Mouse (Mus musculus) E14TG2a.4 (cell line): ENCODE data around the gene Mtg2.

Experiments
- H3K27me3 ChIP-seq: 2 replicates; pipeline ENCODE4 v1.6.1; 2014; ENCODE audit warnings: low read length, control low read depth; ENCODE audit not compliant: insufficient read depth
- H3K36me3 ChIP-seq: 2 replicates; pipeline ENCODE4 v1.6.1; 2014; ENCODE audit warnings: low read length, control low read depth; ENCODE audit not compliant: insufficient read depth
- H3K4me1 ChIP-seq: replicated peaks from 2 replicates; pipeline ENCODE4 v1.6.1; 2014; ENCODE audit warnings: low read depth, low read length, control low read depth
- H3K4me3 ChIP-seq: replicated peaks from 2 replicates; pipeline ENCODE4 v1.5.1; 2014; ENCODE audit warnings: mild to moderate bottlenecking, low read length
- H3K9me3 ChIP-seq: 2 replicates; pipeline ENCODE4 v1.6.1; 2014; ENCODE audit warnings: low read length, control low read depth
- CTCF ChIP-seq: conservative IDR thresholded peaks from 2 replicates; pipeline ENCODE4 v1.5.1; 2014; ENCODE audit warnings: low read length
- NANOG ChIP-seq: IDR thresholded peaks from 2 replicates; pipeline ENCODE4 v1.6.1; 2014; ENCODE audit warnings: borderline replicate concordance, low read length, mixed read lengths
- POU5F1 ChIP-seq: IDR thresholded peaks from 2 replicates; pipeline ENCODE4 v1.6.1; 2014; ENCODE audit warnings: low read length, borderline replicate concordance

Gene Mtg2

DNA sequence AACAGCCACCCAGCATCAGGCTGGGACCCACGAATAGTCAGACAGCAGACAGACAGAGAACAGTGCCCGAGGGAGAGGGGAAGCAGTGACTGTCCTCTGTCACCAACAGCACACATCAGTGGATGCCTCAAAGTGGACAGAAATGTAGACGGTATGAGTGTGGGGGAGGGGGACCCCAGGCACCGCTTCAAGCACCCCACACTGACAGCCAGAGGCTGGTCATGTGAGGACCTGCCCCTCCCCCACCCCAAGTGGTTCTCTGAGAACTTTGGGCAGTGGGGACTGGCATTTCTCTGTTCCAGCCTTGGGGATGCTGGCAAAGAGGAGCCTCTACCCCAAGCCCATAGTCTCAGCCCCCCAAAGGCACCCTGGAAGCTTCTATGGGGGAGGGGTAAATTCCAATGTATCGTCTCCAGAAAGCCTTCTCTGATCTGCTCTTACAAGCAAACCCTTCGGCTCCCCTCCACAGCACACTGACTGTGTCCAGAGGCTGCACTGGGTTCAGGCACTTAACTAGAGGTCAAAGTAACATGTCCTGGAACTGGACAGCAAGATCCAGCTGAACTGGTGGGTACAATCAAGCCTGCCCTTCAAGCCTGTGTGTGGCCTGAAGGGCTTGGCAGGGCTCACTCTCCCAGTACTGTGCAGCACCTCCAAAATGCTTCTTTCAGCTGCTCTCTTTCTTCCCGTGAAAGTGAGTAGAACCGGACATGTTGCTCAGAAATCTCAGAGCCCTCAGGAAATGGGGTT, 35.2 kb downstream of the Mtg2 start:
- no peaks in the 10 kb centered on the region for H3K36me3 ChIP-seq
- peak overlapping the region; percentile 93 for H3K4me3 ChIP-seq
- H3K9me3 ChIP-seq = no peaks in the 10 kb centered on the region
- H3K27me3 ChIP-seq = peaks cover 59% of the 10 kb centered on the region
- TF ChIP-seq POU5F1 = no peak
- no peak for TF ChIP-seq NANOG
- no peak for TF ChIP-seq CTCF
- peaks cover 56% of the 10 kb centered on the region for H3K4me1 ChIP-seq

DNA sequence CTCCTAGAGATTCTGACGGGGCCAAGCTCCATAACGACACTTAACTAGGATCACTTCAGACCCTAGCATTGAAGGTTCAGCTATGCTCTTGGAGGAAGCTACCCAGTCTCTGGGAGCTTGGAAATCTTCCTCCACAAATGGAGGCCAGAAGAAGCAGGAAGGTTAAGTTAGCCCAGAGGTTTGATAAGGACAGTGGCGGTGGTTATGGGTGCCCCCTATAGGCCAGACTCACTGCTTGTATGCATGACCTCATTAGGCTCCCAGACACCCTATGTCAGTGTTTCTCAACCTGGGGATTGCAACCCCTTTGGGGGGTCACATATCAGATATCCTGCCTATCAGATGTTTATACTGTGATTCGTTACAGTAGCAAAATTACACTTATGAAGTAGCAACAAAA, 36.7 kb downstream of the Mtg2 start:
- no peak for TF ChIP-seq POU5F1
- peak; percentile 51 for TF ChIP-seq CTCF
- Histone ChIP-seq H3K27me3 (peaks cover 45% of the 10 kb centered on the region), H3K9me3 (no peaks in the 10 kb centered on the region), H3K4me3 (no peak overlapping the region), H3K4me1 (peaks cover 46% of the 10 kb centered on the region), H3K36me3 (no peaks in the 10 kb centered on the region)

DNA sequence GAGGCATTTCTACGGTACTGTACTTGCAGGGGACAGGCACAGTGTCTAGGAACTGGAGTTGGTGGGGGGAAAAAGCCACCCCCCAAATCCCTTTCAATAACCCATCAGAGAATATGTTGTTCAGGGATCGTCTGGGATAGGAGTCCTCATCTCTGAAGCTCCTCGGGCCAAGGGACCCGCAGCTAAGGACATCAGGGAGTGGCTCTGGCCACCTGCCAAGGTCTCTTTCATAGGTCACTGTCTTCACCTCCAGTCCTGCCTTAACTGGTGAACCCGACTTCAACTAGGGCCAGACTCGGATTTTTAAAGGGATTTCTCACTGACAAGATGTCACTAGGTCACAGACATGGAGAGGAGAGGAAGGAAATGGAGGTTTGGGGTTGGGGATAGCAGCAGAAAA, 37.9 kb downstream of the Mtg2 start:
- H3K9me3 ChIP-seq = no peaks in the 10 kb centered on the region
- TF ChIP-seq NANOG (no peak), POU5F1 (no peak), CTCF (no peak)
- peaks cover 33% of the 10 kb centered on the region for H3K27me3 ChIP-seq
- no peaks in the 10 kb centered on the region for H3K36me3 ChIP-seq
- H3K4me3 ChIP-seq = no peak overlapping the region
- H3K4me1 ChIP-seq = peaks cover 43% of the 10 kb centered on the region

DNA sequence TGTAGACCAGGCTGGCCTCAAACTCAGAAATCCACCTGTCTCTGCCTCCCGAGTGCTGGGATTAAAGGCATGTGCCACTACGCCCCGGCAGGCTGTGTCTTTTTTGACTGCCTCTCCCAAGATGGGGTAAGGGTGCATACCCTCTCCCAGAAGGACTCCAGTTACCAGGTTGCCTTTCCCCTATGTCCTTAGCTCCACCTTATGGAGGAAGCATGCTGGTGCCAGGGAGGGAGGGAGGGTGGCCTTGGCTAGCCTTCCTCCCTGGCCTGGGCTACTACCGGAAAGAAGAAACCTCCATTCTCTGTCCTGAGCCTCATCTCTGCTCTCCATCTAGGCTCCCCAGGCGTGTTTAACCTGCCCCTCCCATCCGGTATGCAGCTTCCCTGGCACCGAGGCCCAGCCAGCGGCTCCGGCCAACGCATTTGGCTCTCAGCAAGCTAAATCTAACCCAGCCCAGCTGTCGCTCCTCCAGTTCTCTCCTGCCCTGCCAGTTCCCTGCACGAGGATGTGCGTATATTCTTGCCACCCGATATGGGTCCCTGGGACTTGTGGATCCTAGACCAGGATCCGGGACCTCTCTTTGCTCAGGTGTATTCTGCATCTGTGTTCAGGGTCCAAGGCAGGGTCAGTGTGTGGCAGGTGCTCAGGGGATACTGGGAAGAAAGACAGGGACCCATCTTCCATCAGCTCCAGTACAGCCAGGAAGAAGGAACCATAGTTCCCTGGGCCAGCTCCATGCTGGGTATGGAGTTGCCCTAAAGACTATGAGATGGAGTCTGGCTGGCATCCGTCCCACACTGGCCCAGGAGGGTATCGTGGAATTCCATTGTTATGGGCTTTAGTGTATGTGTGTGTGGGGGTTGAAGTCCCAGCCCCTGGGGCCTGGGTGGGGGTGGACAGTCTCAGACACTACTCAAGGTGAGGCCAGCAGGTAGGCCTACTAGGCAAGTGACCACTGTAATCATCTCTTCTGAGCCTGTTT, 43.8 kb downstream of the Mtg2 start:
- no peaks in the 10 kb centered on the region for H3K36me3 ChIP-seq
- peaks cover 66% of the 10 kb centered on the region for H3K4me1 ChIP-seq
- TF ChIP-seq CTCF (no peak), NANOG (no peak), POU5F1 (no peak)
- H3K9me3 ChIP-seq = no peaks in the 10 kb centered on the region
- H3K27me3 ChIP-seq = no peaks in the 10 kb centered on the region
- peak overlapping the region; percentile 5; the same call in 1 of the 2 replicates for H3K4me3 ChIP-seq

DNA sequence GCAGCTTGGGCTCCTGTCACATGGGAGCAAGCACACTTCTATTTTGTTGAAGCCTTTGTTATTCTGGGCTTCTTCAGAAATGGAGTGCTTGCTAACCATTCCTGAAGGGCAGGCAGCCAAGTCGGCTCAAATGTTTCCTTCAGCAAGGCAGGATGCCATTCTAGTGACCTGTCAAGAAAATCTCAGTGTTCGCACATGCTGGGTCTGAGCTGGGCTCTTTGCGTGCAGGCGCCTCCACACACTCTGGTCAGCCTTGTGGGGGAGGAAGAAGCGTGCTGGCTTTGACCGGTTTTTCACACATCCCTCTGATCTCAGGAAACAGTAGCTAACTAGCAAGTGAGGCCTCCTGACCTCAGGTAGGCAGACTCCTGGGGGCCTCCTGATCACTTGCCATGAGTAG, 44.9 kb downstream of the Mtg2 start:
- no peak overlapping the region for H3K4me3 ChIP-seq
- TF ChIP-seq CTCF = no peak
- TF ChIP-seq NANOG = no peak
- no peak for TF ChIP-seq POU5F1
- peaks cover 4% of the 10 kb centered on the region; the same call in 1 of the 2 replicates for H3K27me3 ChIP-seq
- no peaks in the 10 kb centered on the region for H3K36me3 ChIP-seq
- no peaks in the 10 kb centered on the region for H3K9me3 ChIP-seq
- peaks cover 63% of the 10 kb centered on the region for H3K4me1 ChIP-seq

DNA sequence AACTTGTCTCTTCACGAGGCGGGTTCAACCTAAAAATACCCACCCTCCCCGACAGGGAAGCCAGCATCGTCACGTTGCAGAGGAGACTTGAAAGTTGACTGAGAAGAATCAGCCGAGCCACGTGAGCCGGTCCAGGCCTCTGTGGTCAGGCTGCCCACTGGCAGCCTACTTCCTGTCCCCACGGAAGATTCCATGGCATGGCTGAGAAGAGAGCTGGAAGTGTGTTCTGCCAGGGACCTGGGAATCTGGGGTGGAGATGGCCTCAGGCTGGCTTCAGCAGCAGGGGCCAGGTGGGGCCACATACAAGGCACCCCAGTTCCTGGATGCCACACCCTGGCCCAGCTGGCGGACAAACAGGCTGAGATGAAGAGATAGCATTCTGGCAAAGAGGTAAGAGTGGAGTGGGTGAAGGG, 45.7 kb downstream of the Mtg2 start:
- TF ChIP-seq POU5F1 (no peak), CTCF (no peak), NANOG (no peak)
- H3K36me3 ChIP-seq = no peaks in the 10 kb centered on the region
- H3K4me3 ChIP-seq = peak overlapping the region; percentile 11; the same call in 1 of the 2 replicates
- H3K4me1 ChIP-seq = peaks cover 64% of the 10 kb centered on the region
- H3K9me3 ChIP-seq = no peaks in the 10 kb centered on the region
- H3K27me3 ChIP-seq = peaks cover 4% of the 10 kb centered on the region; the same call in 1 of the 2 replicates

DNA sequence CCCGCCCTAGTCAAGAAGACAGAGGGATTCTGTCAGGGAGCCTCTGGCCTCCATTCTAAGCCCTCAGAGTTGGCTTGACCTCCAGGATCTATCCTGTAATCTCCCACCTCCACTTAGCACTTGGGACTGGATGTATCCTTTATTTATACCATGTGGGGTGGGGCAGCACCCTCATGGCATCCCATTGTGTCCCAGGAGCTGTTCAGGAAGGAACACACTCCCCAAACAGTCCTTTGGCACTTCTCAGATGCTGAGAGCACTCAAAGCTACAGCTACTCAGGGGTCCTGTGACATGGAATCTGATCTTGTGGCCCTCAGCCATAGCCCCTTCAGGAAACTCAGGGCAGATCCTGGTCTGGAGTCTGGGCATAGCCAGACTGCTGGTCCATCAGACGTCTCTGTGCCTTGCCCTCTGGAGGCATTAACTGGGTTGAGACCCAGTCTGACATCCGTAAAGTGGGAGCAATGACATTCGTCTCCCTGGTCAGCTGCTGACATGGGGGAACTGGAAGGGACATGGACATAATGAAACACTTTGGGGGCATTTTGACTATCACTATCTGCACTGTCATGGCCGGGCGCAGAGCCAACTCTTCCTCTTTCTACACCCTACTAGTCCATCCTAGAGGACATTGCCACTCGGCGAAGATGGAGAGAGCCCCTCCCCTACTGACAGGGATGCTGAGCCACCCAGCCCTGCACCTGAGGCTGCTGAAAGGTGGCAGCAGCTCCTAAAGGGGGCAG, 46.5 kb downstream of the Mtg2 start:
- TF ChIP-seq POU5F1 (no peak), CTCF (no peak), NANOG (no peak)
- no peaks in the 10 kb centered on the region for H3K36me3 ChIP-seq
- H3K4me1 ChIP-seq = peaks cover 64% of the 10 kb centered on the region

More for the DNA sequence above, 46.5 kb downstream of the Mtg2 start:
- no peaks in the 10 kb centered on the region for H3K9me3 ChIP-seq
- H3K4me3 ChIP-seq = peak overlapping the region; percentile 11
- H3K27me3 ChIP-seq = peaks cover 4% of the 10 kb centered on the region; the same call in 1 of the 2 replicates
